Mouse (Mus musculus) stomach, adult 2 months (tissue): Measurements from ENCODE around the gene Syce2. TPM values are rescaled to one million over a fixed set of nuclear protein-coding genes. Genes with fewer than 3 reads are reported as not detected.

Experiments used
- polyA plus RNA-seq: library from polyadenylated mRNA; depleted of rRNA; stranded (reverse); fragments of >200 nt; gene quantifications from 2 replicates; pipeline ENCODE4 v1.2.3, GENCODE M21; 2012; rRNA removed

Gene Syce2
- 0.08 and 0.22 TPM in 2 replicates for polyA plus RNA-seq

DNA sequence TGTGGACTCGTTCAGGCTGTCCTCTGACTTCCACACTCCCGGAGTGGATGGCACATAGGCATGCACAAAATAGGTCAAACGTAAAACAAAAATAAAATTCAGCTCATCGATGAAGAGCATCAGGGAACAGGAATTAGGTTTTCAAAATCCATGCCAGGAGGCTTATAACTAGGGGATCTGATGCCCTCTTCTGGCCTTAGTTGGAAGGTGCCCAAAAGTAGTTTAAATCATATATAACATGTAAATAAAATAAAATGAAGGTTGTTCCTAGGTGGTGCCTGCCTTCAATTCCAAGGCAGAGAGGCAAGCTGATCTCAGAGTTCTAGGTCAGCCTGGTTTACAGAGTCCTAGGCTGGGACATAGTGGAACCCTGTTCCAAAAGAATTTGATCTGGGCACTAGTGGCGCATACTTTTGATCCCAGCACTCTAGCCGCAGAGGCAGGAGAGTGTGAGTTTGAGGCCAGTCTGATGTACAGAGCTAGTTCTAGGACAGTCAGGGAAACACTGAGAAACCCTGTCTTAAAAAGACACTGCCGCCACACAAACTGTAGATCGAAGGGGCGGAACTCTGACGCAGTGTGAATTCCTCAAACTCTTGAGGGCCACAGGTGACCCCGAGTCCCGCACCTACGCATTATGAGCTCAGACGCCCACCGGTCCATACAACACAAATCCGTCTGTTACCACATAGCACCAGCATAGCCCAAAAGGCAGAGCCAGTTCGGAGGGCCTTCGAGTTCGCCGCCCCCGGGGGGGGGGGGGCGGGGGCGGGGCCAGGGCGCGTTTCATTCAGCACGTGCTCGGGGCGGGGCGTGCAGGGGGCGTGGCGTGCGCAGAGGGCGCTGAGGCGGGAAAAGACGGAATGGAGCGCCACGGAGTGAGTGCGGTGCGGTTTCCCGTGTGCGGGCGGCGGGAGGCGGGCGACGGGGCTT is at the start of gene Syce2:
Gene Syce2, plus strand, starts transcription at position 736 of the 933 bp plus-strand sequence.

DNA sequence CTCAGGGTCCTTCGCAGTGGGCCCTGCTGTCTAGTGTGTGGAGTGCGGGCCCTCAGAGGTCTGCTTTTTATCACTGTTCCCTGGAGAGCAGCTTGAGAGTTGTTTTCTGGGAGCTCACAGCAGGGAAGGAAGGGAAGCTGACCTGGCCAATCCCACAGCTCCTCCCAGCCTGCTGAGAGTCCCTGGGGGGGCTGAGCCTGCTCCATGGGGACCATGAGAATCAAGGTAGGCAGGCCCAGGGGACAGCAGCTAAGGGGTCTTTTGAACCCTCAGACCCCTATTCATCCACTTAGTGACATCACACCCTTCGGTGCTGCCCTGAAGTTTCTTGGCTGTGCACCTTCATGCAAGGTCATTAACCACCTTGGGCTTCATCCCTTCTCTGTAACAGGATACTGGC is 49.2 kb upstream of the Syce2 start, which contains the start of gene Dand5:
Gene Dand5, minus strand, starts transcription at position 101 of the 400 bp plus-strand sequence.

DNA sequence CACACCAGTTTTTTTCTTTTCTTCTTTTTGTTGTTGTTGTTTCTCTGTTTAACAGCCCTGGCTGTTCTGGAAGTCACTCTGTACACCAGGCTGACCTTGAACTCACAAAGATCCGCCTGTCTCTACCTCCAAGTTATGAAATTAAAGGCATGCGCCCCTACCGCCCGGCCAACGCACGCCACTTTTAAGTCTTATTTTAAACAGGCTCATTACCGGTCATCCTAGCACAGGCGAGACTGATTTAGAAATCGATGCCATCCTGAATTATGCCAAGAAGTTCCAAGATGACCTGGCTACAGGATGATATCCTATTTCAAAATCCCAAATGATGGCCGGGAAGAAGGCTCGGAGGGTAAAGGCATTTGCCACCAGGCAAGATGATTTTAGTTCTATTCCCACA is 40.4 kb upstream of the Syce2 start, which contains the start of gene Gadd45gip1:
Gene Gadd45gip1, plus strand, starts transcription at position 33 of the 400 bp plus-strand sequence.

DNA sequence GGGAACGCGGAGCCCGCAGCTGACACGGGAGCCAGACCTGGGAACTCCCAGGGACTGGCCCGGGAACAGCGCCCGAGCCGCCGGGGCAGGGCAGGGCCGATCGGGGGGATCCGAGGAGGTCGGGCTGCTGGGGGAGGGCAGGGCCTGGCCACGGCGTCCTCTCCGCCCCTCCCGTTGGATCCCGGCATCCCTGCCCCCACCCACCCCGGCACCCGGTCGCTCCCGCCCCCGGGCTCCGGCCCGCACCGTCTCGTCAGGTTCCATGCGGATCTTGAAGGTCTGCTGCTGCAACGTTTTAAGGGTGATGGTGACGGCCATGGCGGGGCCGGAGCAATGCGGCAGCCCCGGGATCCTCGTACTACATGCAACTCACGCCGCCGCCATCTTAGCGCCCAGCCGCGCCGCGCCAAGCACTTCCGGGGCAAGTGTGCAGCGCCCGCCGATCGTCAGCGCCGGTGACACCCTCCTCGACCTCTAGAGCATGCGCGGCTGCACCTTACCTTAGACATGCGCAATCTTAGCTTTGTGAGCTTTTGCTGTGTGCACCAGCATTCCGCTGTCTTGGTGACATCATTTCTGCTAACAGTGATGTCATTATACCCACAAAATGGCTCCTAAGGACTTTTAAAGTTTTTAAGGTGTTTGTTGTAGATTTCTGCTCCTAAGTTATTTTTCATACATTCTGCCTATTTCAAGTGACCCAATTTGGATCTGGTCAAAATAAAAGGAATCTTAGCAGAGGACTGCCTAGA is 31.5 kb upstream of the Syce2 start, which contains the start of gene Rad23a:
Gene Rad23a, minus strand, starts transcription at position 418 of the 752 bp plus-strand sequence.

DNA sequence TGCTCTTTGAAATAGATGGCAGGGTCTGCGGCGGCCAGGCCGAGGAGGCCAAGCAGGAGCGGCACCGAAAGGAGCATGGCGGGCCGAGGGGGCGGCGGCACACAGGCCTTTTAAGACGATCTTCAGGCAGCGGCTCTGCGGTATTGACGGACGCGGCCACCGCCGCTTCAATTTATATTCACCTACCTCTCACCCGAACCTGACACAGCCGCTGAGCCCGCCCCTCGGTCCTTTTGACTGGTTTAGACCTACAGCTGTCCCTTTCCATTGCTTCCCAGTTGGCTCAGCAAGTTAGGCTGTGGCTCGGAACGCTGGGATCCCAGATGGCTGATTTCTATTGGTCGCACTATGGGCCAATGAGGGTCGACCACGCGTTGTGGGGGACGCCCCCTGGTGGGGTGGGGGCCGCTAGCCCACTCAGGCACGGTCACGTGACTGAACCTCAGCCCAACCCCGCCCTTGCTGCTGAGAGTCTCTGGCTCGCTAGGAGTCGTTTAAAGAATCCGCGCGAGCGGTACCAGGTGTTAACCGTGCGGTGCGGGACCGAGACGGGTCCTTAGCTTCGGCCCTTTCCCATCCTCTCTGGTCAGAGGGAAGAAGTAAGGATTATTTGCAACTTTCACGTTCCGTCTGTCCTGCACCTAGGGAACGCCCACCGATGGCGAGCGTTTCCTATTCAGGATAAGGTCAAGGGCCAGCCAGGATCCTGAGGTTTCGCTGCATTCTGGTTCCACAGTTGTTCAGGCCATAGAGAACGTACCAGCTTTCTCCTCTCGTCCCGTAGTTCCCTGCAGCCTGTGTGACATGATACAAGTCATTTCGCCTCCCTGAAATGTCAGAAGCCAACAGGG is 25.0 kb upstream of the Syce2 start, which contains the start of gene Calr:
Gene Calr, minus strand, starts transcription at position 213 of the 851 bp plus-strand sequence.

DNA sequence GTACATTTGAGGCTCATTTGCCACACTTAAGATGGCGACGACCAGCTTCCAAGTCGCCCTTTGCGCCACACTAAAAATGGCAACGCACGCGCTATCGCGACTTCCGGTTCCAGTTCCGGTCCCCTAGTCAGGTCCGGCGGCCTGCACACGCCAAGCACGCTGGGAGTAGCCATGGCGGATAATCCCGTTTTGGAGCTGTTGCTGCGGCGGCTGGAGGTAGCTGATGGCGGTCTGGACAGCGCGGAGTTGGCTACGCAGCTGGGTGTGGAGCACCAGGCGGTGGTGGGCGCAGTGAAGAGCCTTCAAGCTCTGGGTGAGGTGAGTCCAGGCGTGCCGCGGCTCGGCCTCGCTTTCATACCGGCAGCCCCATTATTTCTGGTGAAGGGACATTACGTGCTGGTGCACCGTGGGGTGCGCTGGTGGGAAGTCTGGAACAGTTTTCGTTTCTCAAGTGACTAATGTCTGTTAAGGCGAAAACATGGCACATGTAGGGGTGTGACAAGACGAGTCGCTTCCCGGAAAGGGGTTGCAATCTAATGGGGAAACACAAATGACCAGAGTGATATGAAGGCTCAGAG is 15.0 kb upstream of the Syce2 start, which contains the start of gene Farsa:
Gene Farsa, plus strand, starts transcription at position 126 of the 578 bp plus-strand sequence.

DNA sequence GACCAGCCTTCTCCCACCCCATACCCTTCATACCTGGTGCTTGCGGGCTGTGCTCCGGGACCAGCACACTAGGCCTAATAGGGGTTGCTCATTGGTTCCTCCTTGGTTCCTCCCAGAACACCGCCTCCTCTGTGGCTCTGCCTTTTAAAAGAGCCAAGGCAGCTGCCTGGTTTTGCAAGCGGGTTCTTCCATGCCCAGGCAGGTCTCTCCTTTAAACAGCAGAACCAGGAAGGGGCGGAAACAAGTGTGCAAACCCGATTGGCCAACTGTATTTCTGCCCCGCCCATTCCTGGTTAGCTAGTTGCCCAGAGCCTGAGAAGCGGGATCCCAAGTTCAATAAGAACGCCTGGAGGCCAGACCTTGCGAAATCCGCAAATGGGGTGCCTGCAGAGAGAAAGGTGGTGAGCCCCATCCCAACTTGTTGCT is 21.8 kb downstream of the Syce2 start, which contains the start of gene Gcdh:
Gene Gcdh, minus strand, starts transcription at position 213 of the 426 bp plus-strand sequence.

DNA sequence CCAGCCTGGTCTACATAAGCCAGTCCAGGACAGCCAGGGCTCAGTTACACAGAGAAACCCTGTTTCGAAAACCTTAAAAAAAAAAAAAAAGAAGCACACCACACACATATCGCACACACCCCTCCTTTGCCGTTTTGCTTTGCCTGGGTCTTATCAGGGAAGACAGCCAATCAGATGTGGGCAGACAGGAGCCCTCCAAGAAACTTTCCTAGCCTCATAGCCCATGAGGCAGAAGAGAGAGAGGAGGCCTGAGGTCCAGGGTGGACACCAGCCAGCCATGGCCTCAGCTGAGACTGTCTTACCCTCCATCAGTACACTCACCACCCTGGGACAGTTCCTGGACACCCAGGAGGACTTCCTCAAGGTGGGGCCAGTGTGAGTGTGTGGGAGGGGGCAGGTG is 29.8 kb downstream of the Syce2 start, which contains the start of gene Klf1:
Gene Klf1, plus strand, starts transcription at position 177 of the 400 bp plus-strand sequence.

DNA sequence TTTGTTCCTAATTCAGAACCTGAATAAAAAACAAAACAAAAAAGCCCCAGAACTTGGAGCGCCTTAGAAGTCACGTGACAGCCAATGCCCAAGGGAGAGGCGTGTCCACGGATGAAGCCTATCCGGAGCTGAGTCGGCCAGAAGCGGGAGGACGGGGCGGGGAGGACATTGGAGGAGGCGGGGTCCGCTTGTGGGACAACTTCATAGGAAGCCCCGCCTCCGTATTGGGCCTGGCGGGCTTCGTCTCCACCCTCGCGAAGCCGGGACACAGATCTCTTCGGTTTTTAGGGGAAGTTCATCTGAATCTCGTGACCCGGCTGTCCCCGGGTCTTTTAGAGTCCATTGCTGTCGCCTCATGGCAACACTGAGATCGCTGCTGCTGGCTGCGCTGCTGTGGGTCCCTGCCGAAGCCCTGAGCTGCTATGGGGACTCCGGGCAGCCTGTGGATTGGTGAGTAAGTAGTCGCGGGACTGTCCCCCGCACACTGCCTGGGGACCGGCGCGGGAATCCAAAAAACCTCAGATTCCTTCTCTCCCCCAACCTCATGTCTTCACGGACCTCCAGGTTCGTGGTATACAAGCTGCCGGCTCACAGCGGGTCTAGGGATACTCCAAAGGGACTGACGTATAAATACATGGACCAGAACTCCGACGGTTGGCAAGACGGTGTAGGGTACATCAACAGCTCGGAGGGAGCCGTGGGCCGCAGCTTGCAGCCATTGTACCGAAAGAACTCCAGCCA is 36.7 kb downstream of the Syce2 start, which contains the start of gene Dnase2a:
Gene Dnase2a, plus strand, starts transcription at position 140 of the 741 bp plus-strand sequence.

DNA sequence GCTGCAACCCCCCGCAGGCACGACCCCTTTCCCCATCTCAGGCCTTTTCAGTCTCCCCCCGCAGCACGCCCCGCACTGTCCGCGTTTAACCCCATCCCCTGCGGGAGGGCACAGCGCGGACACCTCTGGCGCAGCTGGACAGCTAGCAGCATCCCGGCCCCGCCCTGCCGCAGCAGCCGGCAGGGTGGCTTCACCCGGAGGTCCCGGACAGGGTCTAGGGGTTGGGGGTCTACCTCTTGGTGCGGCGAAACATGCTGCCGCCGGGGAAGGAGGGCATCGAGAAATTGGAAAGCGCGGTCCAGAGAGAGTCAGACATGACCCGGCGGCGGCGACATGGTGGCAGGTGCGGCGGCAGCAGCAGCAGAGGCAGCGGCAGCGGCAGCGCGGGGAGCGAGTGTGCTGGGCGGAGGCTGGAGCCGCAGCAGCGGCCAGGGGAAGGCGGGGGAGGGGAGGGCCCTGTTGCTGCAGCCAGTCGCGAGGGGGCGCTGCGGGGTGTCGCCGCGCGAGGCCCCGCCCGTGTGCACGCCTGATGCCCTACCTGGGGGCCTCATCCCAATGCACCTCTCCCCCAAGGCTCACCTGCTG is 65.1 kb downstream of the Syce2 start, which contains the start of gene Mast1:
Gene Mast1, minus strand, starts transcription at position 398 of the 585 bp plus-strand sequence.

Other genes with a start within 250 kb of the Syce2 start
- 24.7 and 28.4 TPM in 2 replicates for gene Ier2, start 209.3 kb upstream of the Syce2 start, polyA plus RNA-seq
- 46.5 and 57.1 TPM in 2 replicates for gene Trmt1, start 185.8 kb upstream of the Syce2 start, polyA plus RNA-seq
- gene Nacc1, start 184.2 kb upstream of the Syce2 start, polyA plus RNA-seq = 56.4 TPM in 2 replicates
- 4.3 and 5.4 TPM in 2 replicates for gene Lyl1, start 170.7 kb upstream of the Syce2 start, polyA plus RNA-seq
- gene G430095P16Rik, start 149.1 kb upstream of the Syce2 start, polyA plus RNA-seq = 0.09 TPM in 1 of 2 replicates, not detected in the other
- 43.0 and 44.8 TPM in 2 replicates for gene Nfix, start 71.8 kb upstream of the Syce2 start, polyA plus RNA-seq
- 1.1 and 1.3 TPM in 2 replicates for gene Dand5, start 49.3 kb upstream of the Syce2 start, polyA plus RNA-seq
- 20.5 and 114 TPM in 2 replicates for gene Gadd45gip1, start 40.6 kb upstream of the Syce2 start, polyA plus RNA-seq
- gene Rad23a, start 31.4 kb upstream of the Syce2 start, polyA plus RNA-seq = 34.5 and 34.7 TPM in 2 replicates
- 52.9 and 61.7 TPM in 2 replicates for gene Calr, start 25.2 kb upstream of the Syce2 start, polyA plus RNA-seq
- gene Farsa, start 15.1 kb upstream of the Syce2 start, polyA plus RNA-seq = 21.9 and 25.5 TPM in 2 replicates
- gene Gcdh, start 21.8 kb downstream of the Syce2 start, polyA plus RNA-seq = 101 and 137 TPM in 2 replicates
- 0.06 and 0.34 TPM in 2 replicates for gene Klf1, start 29.8 kb downstream of the Syce2 start, polyA plus RNA-seq
- gene Dnase2a, start 36.4 kb downstream of the Syce2 start, polyA plus RNA-seq = 8.6 and 9.6 TPM in 2 replicates
- gene Mast1, start 65.2 kb downstream of the Syce2 start, polyA plus RNA-seq = 0.41 and 0.72 TPM in 2 replicates
- gene Rtbdn, start 74.9 kb downstream of the Syce2 start, polyA plus RNA-seq = not detected in 2 replicates
- gene Gm49661, start 97.3 kb downstream of the Syce2 start, polyA plus RNA-seq = 0.89 TPM in 1 of 2 replicates, not detected in the other
- gene Prdx2, start 97.5 kb downstream of the Syce2 start, polyA plus RNA-seq = 79.1 and 81.4 TPM in 2 replicates
- gene Rnaseh2a, start 97.7 kb downstream of the Syce2 start, polyA plus RNA-seq = 17.6 and 24.3 TPM in 2 replicates
- gene Junb, start 106.6 kb downstream of the Syce2 start, polyA plus RNA-seq = 114 and 193 TPM in 2 replicates
- 14.5 and 15.1 TPM in 2 replicates for gene Hook2, start 118.5 kb downstream of the Syce2 start, polyA plus RNA-seq
- gene Best2, start 142.4 kb downstream of the Syce2 start, polyA plus RNA-seq = not detected in 2 replicates
- 51.2 and 52.0 TPM in 2 replicates for gene Asna1, start 153.2 kb downstream of the Syce2 start, polyA plus RNA-seq
- gene Trir, start 154.7 kb downstream of the Syce2 start, polyA plus RNA-seq = 27.6 and 47.2 TPM in 2 replicates
- 18.8 and 27.1 TPM in 2 replicates for gene Tnpo2, start 164.8 kb downstream of the Syce2 start, polyA plus RNA-seq
- 31.9 and 42.6 TPM in 2 replicates for gene Fbxw9, start 187.9 kb downstream of the Syce2 start, polyA plus RNA-seq
- gene Gm5741, start 195.9 kb downstream of the Syce2 start, polyA plus RNA-seq = 1.2 and 1.7 TPM in 2 replicates
- gene Dhps, start 199.6 kb downstream of the Syce2 start, polyA plus RNA-seq = 23.1 and 46.6 TPM in 2 replicates
- gene Wdr83os, start 208.6 kb downstream of the Syce2 start, polyA plus RNA-seq = 67.2 and 75.2 TPM in 2 replicates
- gene Wdr83, start 209.2 kb downstream of the Syce2 start, polyA plus RNA-seq = 8.4 and 11.5 TPM in 2 replicates
- 21.5 and 23.4 TPM in 2 replicates for gene Man2b1, start 211.2 kb downstream of the Syce2 start, polyA plus RNA-seq